Mouse (Mus musculus): ENCODE results near the gene Cald1. TPM values are rescaled to one million over a fixed set of nuclear protein-coding genes. Genes with fewer than 3 reads are reported as not detected.
A peak's percentile ranks its signal among the peaks of the same experiment; 100 is the strongest.

Gene Cald1
- total RNA-seq, 2 experiments from 2014 or later, result 118 to 131 TPM

GRCm38 (mm10) chr6:34615419-34615818, 17.1 kb downstream of the Cald1 start:
- DNase-seq, result no peak

- DNase-seq, result no peak
These were observed 21.2 kb downstream of the Cald1 start for GRCm38 (mm10) chr6:34619494-34619893.

- no peak for DNase-seq
These were observed 21.9 kb downstream of the Cald1 start for GRCm38 (mm10) chr6:34620242-34620641.

GRCm38 (mm10) chr6:34622865-34623264, 24.6 kb downstream of the Cald1 start:
- no peak for DNase-seq

- DNase-seq, result peak; percentile 40
These were observed 25.0 kb downstream of the Cald1 start for GRCm38 (mm10) chr6:34623290-34623689.

GRCm38 (mm10) chr6:34624536-34624935, 26.2 kb downstream of the Cald1 start:
- DNase-seq, result no peak

- DNase-seq, result no peak
These were observed 28.4 kb downstream of the Cald1 start for GRCm38 (mm10) chr6:34626586-34627245.

GRCm38 (mm10) chr6:34628131-34628530, 29.8 kb downstream of the Cald1 start:
- no peak for DNase-seq

- no peak for DNase-seq
These were observed 35.5 kb downstream of the Cald1 start for GRCm38 (mm10) chr6:34633776-34634175.

GRCm38 (mm10) chr6:34637588-34638438, 39.5 kb downstream of the Cald1 start:
- DNase-seq, result no peak

GRCm38 (mm10) chr6:34638667-34639066, 40.4 kb downstream of the Cald1 start:
- peak; percentile 43 for DNase-seq

- DNase-seq, result no peak
These were observed 41.9 kb downstream of the Cald1 start for GRCm38 (mm10) chr6:34640226-34640625.

- no peak for DNase-seq
These were observed 42.8 kb downstream of the Cald1 start for GRCm38 (mm10) chr6:34641081-34641480.

GRCm38 (mm10) chr6:34642075-34642547, 43.8 kb downstream of the Cald1 start:
- no peak for DNase-seq

GRCm38 (mm10) chr6:34648017-34648787, 49.9 kb downstream of the Cald1 start:
- DNase-seq, result no peak

GRCm38 (mm10) chr6:34651298-34651697, 53.0 kb downstream of the Cald1 start:
- DNase-seq, result no peak

- DNase-seq, result no peak
These were observed 57.4 kb downstream of the Cald1 start for GRCm38 (mm10) chr6:34655719-34656118.

GRCm38 (mm10) chr6:34658791-34659190, 60.5 kb downstream of the Cald1 start:
- DNase-seq, result no peak

- DNase-seq, result peak; percentile 66
These were observed 62.4 kb downstream of the Cald1 start for GRCm38 (mm10) chr6:34660724-34661123.

GRCm38 (mm10) chr6:34662626-34663025, 64.3 kb downstream of the Cald1 start:
- DNase-seq, result no peak

GRCm38 (mm10) chr6:34664291-34664690, 66.0 kb downstream of the Cald1 start:
- DNase-seq, result no peak

GRCm38 (mm10) chr6:34664749-34665148, 66.4 kb downstream of the Cald1 start:
- no peak for DNase-seq

GRCm38 (mm10) chr6:34668739-34669254, 70.5 kb downstream of the Cald1 start:
- no peak for DNase-seq
